Mouse (Mus musculus) hindbrain, embryonic 16.5 days (tissue): ENCODE data around the gene Slmap. TPM values are rescaled to one million over a fixed set of nuclear protein-coding genes. Genes with fewer than 3 reads are reported as not detected.
A peak's percentile ranks its signal among the peaks of the same experiment; 100 is the strongest.
"Not testable (repeated sequence)": the region's sequence is repeated elsewhere in the genome, so short reads cannot be mapped to it uniquely, and the experiment has no call there.

Experiments
- ATAC-seq: fragments of 200-750 bp; cut with Nextera tagmentation; 2 replicates; pipeline ENCODE4 v1.8.0; 2017; ENCODE audit warnings: moderate TSS enrichment, moderate library complexity
- H3K27ac ChIP-seq: fragments of 300-500 bp; sonication (generic); 2 replicates; pipeline ENCODE4 v1.5.1; 2014; ENCODE audit warnings: low read depth, mild to moderate bottlenecking, control low read depth, low read length, moderate library complexity
- H3K27me3 ChIP-seq: fragments of 300-500 bp; sonication (generic); replicated peaks from 2 replicates; pipeline ENCODE4 v1.6.1; 2014; ENCODE audit warnings: low read length; ENCODE audit not compliant: control insufficient read depth, insufficient read depth
- H3K36me3 ChIP-seq: fragments of 300-500 bp; sonication (generic); 2 replicates; pipeline ENCODE4 v1.6.1; 2014; ENCODE audit warnings: mild to moderate bottlenecking, low read length, moderate library complexity, mixed read lengths; ENCODE audit not compliant: control insufficient read depth, insufficient read depth
- H3K4me1 ChIP-seq: fragments of 300-500 bp; sonication (generic); 2 replicates; pipeline ENCODE4 v1.6.1; 2014; ENCODE audit warnings: low read depth, low read length; ENCODE audit not compliant: control insufficient read depth, insufficient read depth
- H3K4me2 ChIP-seq: fragments of 300-500 bp; sonication (generic); 2 replicates; pipeline ENCODE4 v1.6.1; 2014; ENCODE audit warnings: mild to moderate bottlenecking, low read length, control low read depth, moderate library complexity
- H3K4me3 ChIP-seq: fragments of 300-500 bp; sonication (generic); 2 replicates; pipeline ENCODE4 v1.5.1; 2014; ENCODE audit warnings: mild to moderate bottlenecking, low read length, control low read depth, moderate library complexity
- H3K9ac ChIP-seq: fragments of 300-500 bp; sonication (generic); 2 replicates; pipeline ENCODE4 v1.6.1; 2014; ENCODE audit warnings: low read depth, mild to moderate bottlenecking, control low read depth, low read length, moderate library complexity
- H3K9me3 ChIP-seq: fragments of 300-500 bp; sonication (generic); 2 replicates; pipeline ENCODE4 v1.6.1; 2014; ENCODE audit warnings: mild to moderate bottlenecking, low read length, moderate library complexity; ENCODE audit not compliant: control insufficient read depth
- WGBS: fragments of 180-500 bp; shearing (Covaris S2); extraction: QIAGEN DNeasy Blood & Tissue Kit; methylation state at CpG from one replicate; pipeline ENCODE4 v1.1.7; 2014; 5-methylcytosine and 5-hydroxymethylcytosine counted together
- polyA plus RNA-seq: library from polyadenylated mRNA; unstranded; fragments of >200 nt; fragmentation: Nextera tagmentation; extraction: Ambion mirVana; gene quantifications from 2 replicates; pipeline ENCODE4 v1.2.1, GENCODE M21; 2015

Slmap gene
- polyA plus RNA-seq, result 11.4 TPM in 2 replicates

DNA sequence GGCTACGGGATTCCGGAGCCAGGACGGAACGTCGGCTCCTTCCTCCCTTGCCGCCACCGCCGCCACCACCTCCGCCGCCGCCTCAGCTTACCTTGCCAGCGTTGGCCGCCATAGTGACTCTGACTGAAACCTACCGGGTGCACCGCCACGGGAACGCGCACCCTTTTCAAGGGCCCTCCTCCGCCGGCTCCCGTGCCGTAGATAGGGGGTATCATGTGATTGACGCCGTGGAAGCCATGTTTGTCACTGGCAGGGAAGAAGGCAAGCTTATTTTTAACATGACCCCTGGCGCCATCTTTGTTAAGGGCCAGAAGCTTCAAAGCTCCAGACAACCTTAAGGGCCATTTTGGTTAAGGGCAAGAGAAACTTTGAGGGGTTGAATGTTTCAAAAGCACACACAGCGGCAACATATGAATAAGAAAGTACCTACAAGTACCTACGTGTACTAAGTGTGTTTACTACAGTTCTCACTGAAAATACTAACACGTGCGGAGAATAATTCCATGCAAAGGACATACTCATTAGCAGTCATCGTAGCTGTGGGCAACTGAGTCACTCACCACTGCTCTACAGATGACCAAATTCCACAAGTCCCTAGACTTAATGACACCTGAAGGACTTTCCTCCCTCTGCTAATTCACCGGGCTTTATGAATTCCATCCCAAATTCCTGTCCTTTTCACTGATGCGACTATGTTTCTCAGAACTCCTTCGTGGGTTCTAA lies at the start of gene Slmap:
TSS of gene Slmap (minus strand) at position 175 of the 723 bp plus-strand sequence.
- no peaks in the 10 kb centered on the region for H3K36me3 ChIP-seq
- 12% methylated on average over 33 of the region's 33 CpGs for WGBS
- peak within 1 kb of the TSS; percentile 81 for H3K9ac ChIP-seq
- peaks cover 25% of the 10 kb centered on the region for H3K4me1 ChIP-seq
- peak within 1 kb of the TSS; percentile 93 for H3K27ac ChIP-seq
- H3K27me3 ChIP-seq, result no peaks in the 10 kb centered on the region
- H3K4me3 ChIP-seq, result peak within 1 kb of the TSS; percentile 72
- peak; percentile 96 for ATAC-seq
- H3K9me3 ChIP-seq, result no peaks in the 10 kb centered on the region
- H3K4me2 ChIP-seq, result peak within 1 kb of the TSS; percentile 89

DNA sequence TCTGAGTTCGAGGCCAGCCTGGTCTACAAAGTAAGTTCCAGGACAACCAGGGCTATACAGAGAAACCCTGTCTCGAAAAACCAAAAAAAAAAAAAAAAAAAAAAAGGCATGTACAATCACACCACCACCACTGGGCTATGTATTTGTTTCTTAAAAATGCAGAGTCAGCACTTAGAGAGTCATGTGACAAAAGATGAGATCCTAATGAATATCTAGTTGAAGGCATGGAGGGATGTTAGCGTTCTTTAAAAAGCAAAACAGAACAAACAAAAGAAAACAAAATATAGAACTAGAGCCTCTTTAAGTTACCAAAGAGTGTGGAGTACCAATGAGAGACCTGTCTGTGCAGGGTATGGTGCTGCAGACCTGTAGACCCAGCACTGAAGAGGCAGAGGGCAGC lies 48.9 kb upstream of the Slmap start:
- Histone ChIP-seq H3K4me1 (peaks cover 5% of the 10 kb centered on the region; the same call in 1 of the 2 replicates), H3K9me3 (no peaks in the 10 kb centered on the region), H3K36me3 (no peaks in the 10 kb centered on the region), H3K4me2 (no peak overlapping the region), H3K4me3 (no peak overlapping the region), H3K27ac (no peak overlapping the region), H3K9ac (no peak overlapping the region), H3K27me3 (no peaks in the 10 kb centered on the region)
- no peak for ATAC-seq
- 92% methylated on average over 3 of the region's 3 CpGs for WGBS

DNA sequence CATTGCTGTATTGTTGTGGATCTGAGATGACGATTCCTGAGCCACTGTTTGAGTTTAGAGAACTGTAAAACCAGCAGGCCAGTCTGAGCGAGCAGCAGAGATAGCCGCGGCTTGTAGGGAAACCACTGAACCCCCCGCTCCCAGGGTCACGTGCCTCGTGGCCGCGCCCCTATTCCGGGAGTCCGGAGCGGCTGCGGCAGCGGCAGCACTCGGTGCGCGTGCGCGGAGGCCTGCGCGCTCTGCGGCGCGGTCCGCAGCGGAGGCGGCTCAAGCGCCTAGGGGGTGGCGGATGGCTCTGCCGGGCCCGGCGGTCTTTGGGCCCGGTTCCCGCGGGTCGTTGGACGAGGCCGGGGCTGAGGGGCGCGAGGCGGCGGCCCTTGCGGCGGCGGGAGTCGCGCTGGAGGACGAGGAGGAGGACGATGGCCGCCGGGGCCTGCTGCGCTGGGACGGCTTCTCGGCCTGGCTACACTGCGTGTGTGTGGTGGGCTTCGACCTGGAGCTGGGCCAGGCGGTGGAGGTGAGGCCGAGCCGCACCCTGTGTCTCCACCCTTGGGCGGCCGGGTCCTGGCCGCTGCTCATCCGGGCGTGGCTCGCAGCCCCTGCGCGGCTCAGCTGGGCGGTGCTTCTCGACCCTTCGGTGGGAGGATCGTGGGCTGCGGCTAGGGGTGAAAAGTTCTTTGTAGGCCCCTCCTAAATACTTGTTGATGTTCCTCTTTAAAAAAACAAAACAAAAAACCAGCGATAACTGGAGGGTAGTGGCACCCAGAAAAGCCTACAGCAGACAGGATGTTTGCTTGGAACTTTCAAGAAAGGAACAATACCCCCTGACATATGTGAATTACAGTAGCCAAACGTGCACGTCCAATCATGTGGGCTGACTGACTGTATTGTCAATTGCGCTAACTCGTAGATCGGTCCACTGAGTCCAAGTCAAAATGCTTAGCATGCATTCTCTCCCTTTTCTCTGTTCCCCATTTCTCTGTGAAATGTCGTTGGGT lies 44.9 kb upstream of the Slmap start:
- Histone ChIP-seq H3K36me3 (no peaks in the 10 kb centered on the region), H3K9me3 (no peaks in the 10 kb centered on the region), H3K4me1 (peaks cover 5% of the 10 kb centered on the region; the same call in 1 of the 2 replicates), H3K27ac (peak overlapping the region; percentile 98), H3K4me2 (peak overlapping the region; percentile 87), H3K4me3 (peak overlapping the region; percentile 97), H3K9ac (peak overlapping the region; percentile 100), H3K27me3 (no peaks in the 10 kb centered on the region)
- WGBS, result 0% methylated on average over 69 of the region's 79 CpGs
- peak; percentile 97 for ATAC-seq

DNA sequence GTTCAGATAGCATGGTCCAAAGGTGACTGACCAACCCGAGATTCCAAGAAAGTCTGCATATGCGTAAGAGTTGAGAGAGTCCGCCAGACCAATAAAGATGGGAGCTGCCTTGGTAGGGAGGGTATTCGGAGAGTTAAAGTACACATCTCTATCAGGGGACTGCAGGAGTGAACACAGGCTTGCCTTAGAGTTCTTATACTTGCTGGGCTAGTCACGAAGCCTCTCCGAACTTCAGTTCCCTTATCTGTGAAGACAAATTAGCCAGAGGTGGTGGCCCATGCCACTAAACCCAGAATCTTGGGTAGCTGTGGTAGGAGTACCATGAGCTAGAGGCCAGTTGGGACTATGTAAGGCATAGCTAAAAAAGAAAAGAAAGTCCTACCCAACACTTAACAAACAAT lies 44.1 kb upstream of the Slmap start:
- no peak overlapping the region for H3K9ac ChIP-seq
- peak overlapping the region; percentile 87; the same call in 1 of the 2 replicates for H3K4me2 ChIP-seq
- 73% methylated on average over 6 of the region's 6 CpGs for whole genome bisulfite sequencing
- no peaks in the 10 kb centered on the region for H3K9me3 ChIP-seq
- H3K36me3 ChIP-seq, result no peaks in the 10 kb centered on the region
- peak; percentile 28; the same call in 1 of the 2 replicates for ATAC-seq
- no peaks in the 10 kb centered on the region for H3K27me3 ChIP-seq
- H3K4me3 ChIP-seq, result no peak overlapping the region
- H3K4me1 ChIP-seq, result peaks cover 5% of the 10 kb centered on the region; the same call in 1 of the 2 replicates
- H3K27ac ChIP-seq, result no peak overlapping the region

DNA sequence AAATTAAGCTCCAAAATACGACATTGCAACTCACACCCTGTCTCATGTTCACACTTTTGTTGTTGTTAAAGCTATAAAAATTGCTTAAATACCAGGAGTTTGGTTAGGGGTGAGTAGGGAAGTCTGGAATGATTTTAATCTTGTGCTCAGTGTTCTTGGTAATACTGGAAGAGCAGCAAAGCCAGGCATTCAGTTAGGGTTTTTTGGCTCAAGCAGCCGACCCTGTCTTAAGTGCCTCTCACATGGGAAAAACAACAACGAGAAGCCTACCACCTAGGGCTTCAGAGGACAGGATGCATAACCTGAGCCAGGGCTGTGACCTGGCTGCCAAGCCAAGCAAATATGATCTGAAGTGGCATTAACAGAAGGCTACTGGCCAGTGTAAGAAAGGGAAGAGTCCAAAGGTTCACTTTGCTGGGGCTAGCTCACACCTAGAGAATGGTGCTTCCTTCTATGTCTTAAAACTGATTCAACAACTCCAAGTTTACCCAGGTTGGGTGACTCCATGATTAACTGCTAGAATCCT lies 41.6 kb upstream of the Slmap start:
- Histone ChIP-seq H3K4me3 (no peak overlapping the region), H3K4me1 (peaks cover 4% of the 10 kb centered on the region; the same call in 1 of the 2 replicates), H3K4me2 (no peak overlapping the region), H3K27me3 (no peaks in the 10 kb centered on the region), H3K9me3 (no peaks in the 10 kb centered on the region), H3K9ac (no peak overlapping the region), H3K36me3 (no peaks in the 10 kb centered on the region), H3K27ac (no peak overlapping the region)
- WGBS, result 80% methylated on average over 3 of the region's 3 CpGs
- ATAC-seq, result no peak

DNA sequence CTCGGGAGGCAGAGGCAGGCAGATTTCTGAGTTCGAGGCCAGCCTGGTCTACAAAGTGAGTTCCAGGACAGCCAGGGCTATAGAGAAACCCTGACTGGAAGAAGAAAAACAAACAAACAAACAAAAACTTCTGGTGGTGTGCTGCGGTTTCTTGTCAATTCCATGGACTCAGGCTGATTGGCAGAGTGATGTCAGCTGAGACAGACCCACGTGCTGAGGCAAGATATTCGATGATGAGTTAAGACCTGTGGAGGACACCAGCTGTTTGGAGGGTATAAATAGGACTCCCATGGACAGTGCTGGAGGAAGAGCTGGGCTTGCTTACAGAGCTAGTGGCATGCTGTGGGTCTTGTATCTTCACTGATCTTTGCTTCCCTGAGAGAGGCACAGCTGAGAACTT lies 38.8 kb upstream of the Slmap start, which contains the start of gene Dennd6a:
TSS of gene Dennd6a (plus strand) at position 301 of the 400 bp plus-strand sequence.
- 90% methylated on average over 5 of the region's 5 CpGs for WGBS
- H3K4me1 ChIP-seq, result not testable (repeated sequence)

DNA sequence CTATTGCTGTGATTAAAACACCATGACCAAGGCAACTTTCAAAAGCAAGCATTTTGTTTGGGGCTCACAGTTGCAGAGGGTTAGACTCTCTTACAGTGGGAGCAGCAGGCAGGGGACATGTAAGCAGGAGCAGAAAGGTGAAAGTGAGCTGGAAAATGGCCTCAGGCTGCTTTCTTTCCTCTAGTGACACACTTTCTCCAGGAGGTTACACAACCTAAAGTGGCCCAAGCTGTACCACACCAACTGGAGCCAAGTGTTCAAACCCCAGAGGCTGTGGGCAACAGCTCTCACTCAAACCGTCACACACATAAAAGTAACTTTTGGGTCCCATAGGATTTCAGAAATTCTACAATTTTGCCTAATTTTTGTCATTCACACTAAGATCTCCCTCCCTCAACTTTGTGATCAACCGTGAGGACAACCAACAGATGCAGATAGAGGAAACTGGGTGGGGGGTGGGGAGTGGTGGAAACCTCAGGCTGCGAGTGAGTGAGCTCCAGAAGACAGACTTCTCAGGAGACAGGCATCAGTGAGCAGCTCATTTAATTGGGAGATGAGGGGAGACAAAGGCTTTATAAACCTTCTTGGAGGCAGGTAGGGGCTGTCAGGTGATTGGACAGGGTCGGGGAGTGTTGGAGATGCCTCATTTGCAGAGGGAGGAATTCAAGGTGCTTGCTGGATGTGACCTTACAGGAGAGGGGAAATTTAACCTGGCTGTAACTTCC lies 37.4 kb upstream of the Slmap start:
- no peaks in the 10 kb centered on the region for H3K36me3 ChIP-seq
- no peak overlapping the region for H3K9ac ChIP-seq
- ATAC-seq, result no peak
- no peaks in the 10 kb centered on the region for H3K4me1 ChIP-seq
- no peaks in the 10 kb centered on the region for H3K27me3 ChIP-seq
- no peak overlapping the region for H3K27ac ChIP-seq
- no peak overlapping the region for H3K4me3 ChIP-seq
- WGBS, result 62% methylated on average over 4 of the region's 4 CpGs
- no peaks in the 10 kb centered on the region for H3K9me3 ChIP-seq
- H3K4me2 ChIP-seq, result no peak overlapping the region

More for the DNA sequence above, 38.8 kb upstream of the Slmap start, which contains the start of gene Dennd6a:
- H3K9me3 ChIP-seq, H3K4me3 ChIP-seq, H3K27me3 ChIP-seq, ATAC-seq, H3K4me2 ChIP-seq, H3K36me3 ChIP-seq, H3K27ac ChIP-seq, H3K9ac ChIP-seq: not testable (repeated sequence)

DNA sequence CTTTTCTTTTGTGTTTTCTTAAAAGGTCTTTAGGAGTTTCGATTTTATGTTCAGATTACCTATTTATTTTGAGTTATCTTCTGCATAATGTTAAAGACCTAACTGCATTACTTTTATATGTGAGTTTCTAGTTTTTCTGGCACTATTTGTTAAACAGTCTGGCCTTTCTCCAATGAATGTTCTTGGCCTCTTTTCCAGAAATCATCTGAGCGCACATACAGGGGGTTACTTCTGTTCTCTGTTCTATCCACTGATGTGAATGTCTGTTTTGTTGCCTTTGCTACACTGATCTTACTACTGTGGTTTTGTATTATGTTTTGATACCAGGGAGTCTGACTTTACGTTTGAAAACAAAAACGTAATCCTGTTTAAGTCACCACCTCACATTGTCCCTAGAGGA lies 35.1 kb upstream of the Slmap start:
- H3K9me3 ChIP-seq, result no peaks in the 10 kb centered on the region
- ATAC-seq, result no peak
- H3K4me3 ChIP-seq, result no peak overlapping the region
- H3K4me1 ChIP-seq, result no peaks in the 10 kb centered on the region
- 88% methylated on average over 4 of the region's 4 CpGs for WGBS
- no peak overlapping the region for H3K4me2 ChIP-seq
- no peak overlapping the region for H3K9ac ChIP-seq
- no peaks in the 10 kb centered on the region for H3K27me3 ChIP-seq
- H3K36me3 ChIP-seq, result no peaks in the 10 kb centered on the region
- no peak overlapping the region for H3K27ac ChIP-seq
